Mouse (Mus musculus) testis, adult 2 months (tissue): ENCODE data around the gene Fads1.

Experiments used
- CTCF ChIP-seq: fragments of 200-500 bp; IDR thresholded peaks from 2 replicates; pipeline ENCODE4 v1.5.1; 2012; ENCODE audit warnings: low read depth, mild to moderate bottlenecking, inconsistent platforms, low read length, moderate library complexity; ENCODE audit not compliant: control insufficient read depth, insufficient read depth, insufficient replicate concordance
- POLR2A ChIP-seq: fragments of 200-500 bp; IDR thresholded peaks from 2 replicates; pipeline ENCODE4 v1.6.1; 2012; ENCODE audit warnings: low read depth, mild to moderate bottlenecking, inconsistent platforms, low read length, moderate library complexity; ENCODE audit not compliant: control insufficient read depth

GRCm38 (mm10) chr19:10137423-10137822, 45.3 kb upstream of the Fads1 start:
- no peak for TF ChIP-seq CTCF
- no peak for TF ChIP-seq POLR2A
